Mouse (Mus musculus) cerebellum, adult 11 months (tissue): Measurements from ENCODE around the gene Mpv17.

Source experiments
- DNase-seq: peaks from one replicate; pipeline ENCODE4 v3.0.0; 2022

Mpv17 gene

GRCm38 (mm10) chr5:31181183-31181770, 27.2 kb upstream of the Mpv17 start:
- no peak for DNase-seq

DNA sequence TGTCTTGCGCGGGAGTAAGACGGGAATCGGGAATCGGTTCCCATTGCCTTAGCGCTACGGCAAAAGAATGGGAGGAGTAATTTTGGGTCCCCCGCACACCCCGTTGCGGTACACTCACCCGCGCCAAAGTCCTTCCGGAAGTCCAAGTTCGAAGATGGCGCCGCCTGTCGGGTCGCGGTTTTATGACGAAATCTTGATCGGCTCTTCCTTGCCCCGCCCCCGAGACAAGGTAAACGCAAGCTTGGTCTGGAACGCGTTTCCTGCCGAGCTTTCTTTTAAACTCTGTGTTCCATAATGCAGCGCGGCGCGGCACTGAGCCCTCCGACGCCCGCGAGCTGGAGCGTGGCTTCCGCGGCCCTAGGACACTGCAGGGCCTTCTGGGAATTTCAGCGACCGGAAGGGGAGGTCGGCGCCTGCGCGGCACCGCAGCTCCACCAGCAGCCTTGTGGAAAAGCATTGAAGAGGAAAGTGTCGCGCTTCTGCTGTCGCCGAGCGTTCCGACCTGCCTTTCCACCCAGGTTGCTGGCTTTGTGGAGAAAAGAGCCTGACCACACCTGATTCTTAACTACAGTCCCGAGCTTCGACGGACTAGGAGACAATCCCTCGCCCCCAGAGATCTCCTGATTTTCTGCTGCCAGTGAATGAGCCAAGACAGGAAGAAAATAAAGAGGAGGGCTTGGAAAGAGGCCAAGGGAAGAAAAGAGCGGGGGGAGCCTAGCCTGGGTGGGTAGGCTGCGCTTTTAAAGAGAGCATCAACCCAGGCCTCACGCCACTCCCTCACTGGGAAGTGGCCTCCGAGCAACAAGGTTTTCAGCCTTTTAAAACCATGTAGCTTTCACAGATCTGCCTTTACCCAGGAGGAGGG, 25.9 kb upstream of the Mpv17 start, which contains the start of the genes Gm29609 and Gtf3c2:
Gene Gm29609 (minus strand): TSS at position 146 of the 865 bp plus-strand sequence.
Gene Gtf3c2 (minus strand): TSS at position 379 of the 865 bp plus-strand sequence.
- peak; percentile 96 for DNase-seq

DNA sequence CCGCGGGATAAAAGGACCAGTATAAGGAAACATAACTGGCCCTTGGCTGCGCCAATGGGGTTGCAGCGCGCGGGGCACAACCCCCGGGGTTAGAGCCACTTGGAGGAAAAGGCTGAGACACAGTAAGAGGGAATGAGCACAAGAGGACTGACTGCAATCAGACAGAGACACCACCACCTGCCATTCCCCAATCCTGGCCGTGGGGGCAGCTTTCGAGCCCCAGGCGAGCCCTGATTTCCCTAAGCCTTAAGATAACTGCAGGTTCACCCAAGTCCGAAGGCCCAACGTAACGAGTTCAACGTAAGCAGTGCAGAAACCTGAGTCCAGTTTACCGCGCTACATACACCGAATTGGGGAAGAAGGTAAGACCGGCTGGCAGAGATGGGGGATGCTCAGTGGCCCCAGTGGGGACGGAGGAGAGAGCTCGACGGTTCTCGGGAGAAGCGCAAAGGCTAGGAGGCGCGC, 25.3 kb upstream of the Mpv17 start:
- no peak for DNase-seq

DNA sequence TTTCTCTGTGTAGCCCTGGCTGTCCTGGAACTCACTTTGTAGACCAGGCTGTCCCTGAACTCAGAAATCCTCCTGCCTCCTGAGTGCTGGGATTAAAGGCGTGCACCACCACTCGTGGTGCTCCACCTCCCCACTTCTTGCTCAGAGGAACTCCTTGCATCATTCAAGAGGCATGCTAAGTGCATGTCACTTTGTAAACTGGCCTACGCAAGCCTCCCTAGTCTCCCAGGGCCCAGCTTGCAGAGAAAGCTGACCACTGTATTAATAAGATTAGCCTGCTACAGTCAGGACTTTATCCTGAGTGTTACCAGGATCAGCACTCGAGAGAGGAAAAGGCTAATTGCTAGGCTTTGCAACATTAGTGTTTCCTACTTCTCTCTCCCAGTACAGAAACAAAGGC, 14.6 kb upstream of the Mpv17 start:
- no peak for DNase-seq

DNA sequence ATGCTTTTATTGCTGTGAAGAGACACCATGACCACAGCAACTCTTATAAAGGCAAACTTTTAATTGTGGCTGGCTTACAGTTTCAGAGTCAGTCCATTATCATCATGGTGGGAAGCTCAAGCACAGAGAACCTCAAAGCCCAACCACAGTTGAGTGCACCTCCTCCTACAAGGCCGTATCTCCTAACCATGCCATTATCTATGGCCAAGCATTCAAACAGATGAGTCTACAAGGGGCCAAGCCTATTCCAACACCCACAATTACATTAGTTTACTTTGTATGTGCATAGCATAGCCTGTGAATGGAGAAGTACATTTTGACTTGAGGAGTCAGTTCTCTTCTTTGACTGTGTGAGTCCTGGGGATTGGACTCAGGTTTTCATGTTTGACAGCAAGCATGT, 10.8 kb upstream of the Mpv17 start:
- DNase-seq = no peak

- no peak for DNase-seq
These were observed 8.4 kb upstream of the Mpv17 start for GRCm38 (mm10) chr5:31162462-31162861.

DNA sequence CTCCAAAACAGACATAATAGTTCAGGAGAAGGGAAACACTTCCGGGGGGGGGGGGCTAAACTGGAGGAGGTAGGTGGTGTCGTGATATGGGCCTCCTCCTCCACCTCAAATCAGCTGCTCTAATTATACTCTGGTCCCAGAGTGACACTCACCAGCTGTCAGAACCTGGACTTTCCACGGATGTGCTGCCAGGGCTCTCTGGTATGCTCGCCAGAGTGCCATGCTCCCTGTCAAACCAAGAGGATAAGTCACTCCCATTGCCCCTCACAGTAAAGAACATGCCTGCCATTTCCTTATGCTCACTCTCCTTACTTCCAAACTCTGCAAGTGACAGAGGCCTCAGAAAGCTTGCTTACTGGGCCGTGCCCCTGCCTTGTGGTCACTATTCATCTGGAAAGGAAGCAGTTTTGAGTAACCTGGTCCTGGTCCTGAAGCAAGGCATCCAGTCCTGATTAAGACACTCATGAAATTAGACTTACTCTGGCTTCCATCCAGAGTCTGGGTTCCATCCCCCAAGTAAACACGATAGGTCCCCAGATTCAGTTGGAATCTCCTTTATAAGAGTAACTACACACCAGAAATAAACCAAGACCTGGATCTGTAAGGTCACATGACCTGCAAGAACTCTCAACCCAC, 417 bp downstream of the Mpv17 start:
- peak; percentile 16 for DNase-seq

- DNase-seq = peak; percentile 53
These were observed 2.3 kb downstream of the Mpv17 start for GRCm38 (mm10) chr5:31151746-31152145.

DNA sequence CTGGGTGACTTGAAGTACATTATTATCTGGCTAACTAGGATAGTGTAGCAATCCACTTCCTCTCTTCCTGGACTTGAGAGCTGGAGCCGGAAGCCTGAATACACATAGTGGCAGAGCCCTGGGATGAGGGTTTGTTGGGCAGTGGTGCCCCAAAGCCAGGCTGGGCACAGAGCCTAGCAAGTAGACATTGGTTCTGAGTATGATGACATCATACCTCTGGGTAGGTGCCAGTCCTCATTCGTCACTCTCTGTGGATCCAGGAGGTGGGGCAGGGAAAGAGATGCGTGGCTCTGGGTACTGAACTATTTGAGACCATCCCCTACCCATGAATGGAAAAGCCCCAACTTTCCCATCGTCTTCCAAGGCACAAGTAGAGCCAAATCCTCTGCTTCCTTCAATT, 4.3 kb downstream of the Mpv17 start:
- DNase-seq = no peak

DNA sequence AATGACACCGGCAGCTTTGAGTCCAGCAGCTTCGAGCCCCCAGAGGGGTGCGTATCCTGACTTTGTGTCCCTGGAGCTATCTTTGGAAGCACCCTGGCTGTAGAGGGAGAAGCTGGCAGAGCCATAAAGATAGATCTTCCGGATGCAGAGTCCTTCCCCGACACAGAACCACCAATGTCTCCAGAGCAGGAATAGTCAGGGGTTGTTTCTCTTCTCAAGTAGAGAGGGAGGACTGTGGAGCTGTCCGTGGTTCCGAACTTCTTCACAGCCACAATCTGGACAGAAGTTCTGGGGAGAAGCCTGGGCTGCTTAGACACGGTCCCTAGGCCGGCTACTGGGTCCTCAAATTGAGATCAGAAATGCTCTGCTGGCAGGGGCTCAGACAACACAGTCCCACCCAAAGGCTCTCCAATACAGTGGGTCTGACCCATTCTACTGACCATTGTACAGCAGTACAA, 15.1 kb downstream of the Mpv17 start:
- DNase-seq = no peak

DNA sequence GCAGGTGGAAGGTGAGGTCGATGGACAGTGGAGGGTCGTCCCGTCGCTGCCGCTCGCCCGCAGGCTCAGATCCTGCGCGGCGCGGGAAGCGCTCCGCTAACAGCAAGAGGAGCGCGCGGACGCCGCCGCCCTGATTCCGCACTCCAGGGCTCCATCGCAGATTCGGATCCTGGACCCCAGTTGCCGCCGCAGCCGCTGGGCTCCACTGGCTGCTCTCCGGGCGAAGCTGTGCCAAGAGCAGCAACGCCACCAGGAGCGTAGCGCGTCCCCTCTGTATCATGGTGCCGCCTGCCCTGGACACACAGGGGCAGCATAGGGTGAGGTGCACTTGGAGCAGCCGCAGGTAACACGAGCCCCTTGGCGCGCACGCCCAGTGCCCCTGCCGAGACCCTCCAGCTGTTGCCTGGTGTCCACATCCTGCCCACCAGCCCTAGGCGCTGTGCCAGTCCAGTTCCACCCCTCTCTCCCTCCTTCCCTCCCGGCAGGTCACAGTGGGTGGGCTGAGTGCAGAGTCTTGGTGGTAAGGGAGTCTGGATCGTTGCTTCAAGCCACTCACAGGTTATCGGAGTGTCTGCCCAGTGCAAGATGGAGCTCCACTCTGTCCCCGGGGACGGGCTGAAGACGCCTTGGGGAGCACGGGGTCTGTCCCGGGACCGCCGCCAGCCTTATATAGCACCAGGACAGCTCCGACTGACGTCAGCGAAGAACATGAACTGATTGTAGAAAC, 15.6 kb downstream of the Mpv17 start, which contains the start of gene Ucn:
Gene Ucn (minus strand): TSS at position 589 of the 727 bp plus-strand sequence.
- DNase-seq = no peak

- DNase-seq = no peak
These were observed 16.4 kb downstream of the Mpv17 start for GRCm38 (mm10) chr5:31137658-31138057.

DNA sequence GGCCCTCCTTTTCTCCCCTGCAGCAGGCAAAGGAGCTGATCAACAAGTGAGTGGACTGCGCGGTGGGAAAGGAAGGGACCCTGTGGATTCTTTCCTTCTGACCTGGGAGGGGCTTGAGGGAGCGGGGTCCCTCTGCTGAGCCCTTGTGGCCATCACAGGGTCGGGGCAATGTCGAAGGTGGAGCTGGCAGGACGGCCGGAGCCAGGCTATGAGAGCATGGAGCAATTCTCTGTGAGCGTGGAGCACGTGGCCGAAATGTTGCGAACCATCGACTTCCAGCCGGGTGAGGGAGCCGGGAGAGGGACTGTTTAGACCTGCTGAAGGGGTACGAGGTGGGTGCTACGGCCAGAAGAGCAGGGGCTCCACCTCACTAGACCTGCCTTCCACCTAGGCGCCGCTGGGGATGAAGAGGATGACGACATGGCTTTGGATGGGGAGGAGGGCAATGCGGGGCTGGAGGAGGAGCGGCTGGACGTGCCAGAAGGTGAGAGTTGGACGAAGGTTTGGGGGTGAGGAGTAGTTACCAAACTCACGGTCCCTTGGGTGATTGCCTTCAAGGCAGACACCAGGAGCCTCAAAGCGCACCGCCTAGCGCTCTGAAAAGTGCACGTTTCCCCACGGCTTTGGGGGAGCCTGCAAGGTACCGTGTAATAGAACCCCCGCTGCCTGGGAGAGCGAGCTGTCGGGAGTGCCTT, 17.2 kb downstream of the Mpv17 start:
- no peak for DNase-seq

DNA sequence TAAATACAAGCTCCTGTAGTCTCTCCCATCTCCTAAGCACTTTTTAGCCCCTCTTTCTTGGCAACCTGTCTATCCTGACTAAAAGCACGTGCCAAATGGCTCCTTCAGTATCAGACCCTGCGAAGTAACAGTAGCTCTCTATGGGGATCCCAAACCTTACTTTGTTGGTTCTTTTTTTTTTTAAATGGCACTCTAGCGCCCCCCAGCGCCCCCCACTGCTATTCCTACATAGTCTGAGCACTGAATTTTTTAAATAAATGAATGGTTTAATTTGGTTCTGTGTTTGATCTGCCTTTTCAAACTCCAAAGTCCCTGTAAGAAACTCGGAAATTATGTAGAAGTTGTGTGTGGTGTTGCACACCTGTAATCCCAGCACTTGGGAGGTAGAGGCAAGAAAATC, 28.0 kb downstream of the Mpv17 start:
- no peak for DNase-seq

GRCm38 (mm10) chr5:31123481-31123880, 30.6 kb downstream of the Mpv17 start:
- DNase-seq = no peak

GRCm38 (mm10) chr5:31121111-31121510, 32.9 kb downstream of the Mpv17 start:
- no peak for DNase-seq

GRCm38 (mm10) chr5:31116912-31117311, 37.1 kb downstream of the Mpv17 start:
- DNase-seq = no peak

DNA sequence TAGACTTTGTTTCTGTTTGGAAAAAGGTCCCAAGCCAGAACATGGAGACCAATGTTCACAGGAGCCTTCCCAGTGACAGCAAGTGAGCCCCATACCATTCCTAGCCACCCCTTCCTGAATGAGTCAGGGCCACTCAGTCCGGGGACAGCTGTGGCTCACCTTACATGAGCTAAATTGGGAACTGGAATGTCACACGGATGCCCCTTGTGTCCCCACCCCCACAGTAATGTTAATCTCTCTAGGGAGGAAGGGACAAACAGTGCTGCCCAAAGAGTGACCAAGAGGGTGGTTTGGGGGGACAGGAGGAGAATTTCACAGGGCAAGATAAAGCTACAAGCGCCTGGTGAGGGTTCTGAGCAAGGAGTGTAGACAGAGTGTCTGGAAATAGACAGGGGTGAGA, 37.7 kb downstream of the Mpv17 start, which contains the start of gene Trim54:
Gene Trim54 (plus strand): TSS at position 359 of the 400 bp plus-strand sequence.
- no peak for DNase-seq

DNA sequence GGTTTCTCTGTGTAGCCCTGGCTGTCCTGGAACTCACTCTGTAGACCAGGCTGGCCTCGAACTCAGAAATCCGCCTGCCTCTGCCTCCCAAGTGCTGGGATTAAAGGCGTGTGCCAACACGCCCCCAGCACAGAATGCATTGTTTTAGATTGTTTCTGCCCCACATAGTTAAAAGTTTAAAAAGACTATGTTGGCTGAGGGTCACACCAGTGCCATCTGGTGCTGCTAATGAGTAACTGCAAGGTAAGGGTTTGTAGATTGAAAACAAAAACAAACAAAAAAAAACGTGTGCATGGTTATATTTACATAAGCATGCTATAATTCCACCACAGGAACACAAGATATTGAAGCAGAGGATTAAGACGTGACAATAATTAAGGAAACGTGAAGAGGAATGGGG, 43.3 kb downstream of the Mpv17 start:
- no peak for DNase-seq

DNA sequence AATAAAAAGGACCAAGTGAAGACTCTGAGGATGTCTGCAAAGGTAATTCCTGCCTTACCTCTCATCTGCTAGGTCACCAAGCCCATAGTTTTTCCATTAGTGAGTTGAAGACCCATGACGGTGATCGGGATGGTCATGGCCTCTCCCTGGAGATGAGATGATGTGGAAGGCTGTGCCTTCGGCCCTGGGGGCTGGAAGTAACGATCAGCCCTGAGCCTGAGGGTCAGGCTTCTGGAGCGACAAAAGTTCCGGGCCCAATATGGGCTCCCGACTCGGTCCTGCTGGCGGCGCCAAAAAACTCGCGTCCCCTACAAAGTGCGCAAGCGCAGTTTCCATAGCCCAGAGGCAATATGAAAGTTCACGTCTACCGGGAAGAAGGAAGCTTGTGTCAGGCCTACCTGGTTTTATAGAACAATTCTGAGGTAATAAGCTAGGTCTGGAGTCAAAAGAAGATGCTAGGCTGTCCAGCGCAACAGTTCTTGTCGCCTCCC, 46.0 kb downstream of the Mpv17 start, which contains the start of gene Slc30a3:
Gene Slc30a3 (minus strand): TSS at position 238 of the 491 bp plus-strand sequence.
- DNase-seq = no peak

DNA sequence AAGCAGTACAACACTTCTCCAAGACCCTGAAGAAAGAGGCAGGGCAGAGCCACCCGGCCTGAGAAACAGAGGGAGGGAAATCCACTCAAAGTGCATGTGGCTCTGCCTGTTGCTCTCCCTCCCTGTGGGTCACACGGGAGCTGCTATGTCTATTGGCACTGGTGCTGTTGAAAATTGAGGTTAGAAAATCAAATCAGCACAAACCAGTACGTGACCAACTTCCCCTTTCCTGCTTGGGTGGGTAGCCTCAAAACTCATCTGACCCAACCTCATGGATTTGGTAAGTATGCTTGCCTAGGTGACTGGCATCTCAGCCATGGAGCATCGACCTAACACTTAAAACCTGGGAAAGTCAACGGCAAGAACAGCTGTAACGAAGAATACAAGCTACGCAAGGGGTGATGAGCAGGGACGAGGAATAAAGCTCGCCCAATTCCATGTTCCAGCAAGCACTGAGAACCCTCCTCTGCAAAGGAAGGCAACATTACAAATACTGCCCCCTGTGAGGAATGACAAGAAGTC, 48.2 kb downstream of the Mpv17 start, which contains the start of gene Dnajc5g:
Gene Dnajc5g (plus strand): TSS at position 472 of the 522 bp plus-strand sequence.
- no peak for DNase-seq
